Mouse (Mus musculus): ENCODE data around the gene Atp2b4. TPM values are rescaled to one million over a fixed set of nuclear protein-coding genes. Genes with fewer than 3 reads are reported as not detected.

Atp2b4 gene
- polyA plus RNA-seq, 1 experiment from 2014 or later = 12.7 TPM

DNA sequence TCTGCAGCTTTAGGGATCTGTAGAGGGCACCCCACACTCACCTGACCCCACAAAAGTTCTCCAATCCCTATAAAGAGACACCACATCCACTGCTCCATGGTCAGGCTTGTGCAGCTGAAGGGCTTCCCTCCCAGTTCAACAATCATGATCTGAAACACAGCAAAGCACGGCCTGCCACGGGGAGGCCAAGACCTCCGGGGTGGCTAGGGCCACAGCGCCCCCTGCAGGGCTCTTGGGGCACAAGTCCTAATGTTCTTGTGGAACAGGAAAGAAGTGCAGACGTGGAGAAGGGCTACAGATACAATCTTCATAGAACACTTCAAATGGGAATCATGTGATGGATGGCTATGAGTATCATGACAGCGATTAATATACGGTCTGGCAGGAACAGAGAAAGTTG is 84.4 kb downstream of the Atp2b4 start:
- Histone ChIP-seq H3K4me1 (ENCODE audit: insufficient read depth) (no peaks in the 10 kb centered on the region; the same call in 1 of the 2 replicates), H3K36me3 (ENCODE audit: insufficient read depth) (peaks cover 9% of the 10 kb centered on the region), H3K4me2 (no peak overlapping the region), H3K27me3 (ENCODE audit: insufficient read depth, low read length) (no peaks in the 10 kb centered on the region), H3K4me3 (ENCODE audit: low read depth, low read length) (no peak overlapping the region), H3K9ac (no peak overlapping the region), H3K9me3 (ENCODE audit: low read depth, low read length) (no peaks in the 10 kb centered on the region), H3K27ac (ENCODE audit: low read depth) (no peak overlapping the region)
- 24% methylated on average over 7 of the region's 7 CpGs for WGBS
- ATAC-seq (ENCODE audit: insufficient read depth) = no peak
- peak; percentile 67 for DNase-seq
- peak; percentile 70 for TF ChIP-seq CTCF (IDR thresholded peaks at IDR 0.05; ENCODE audit: low read depth)

DNA sequence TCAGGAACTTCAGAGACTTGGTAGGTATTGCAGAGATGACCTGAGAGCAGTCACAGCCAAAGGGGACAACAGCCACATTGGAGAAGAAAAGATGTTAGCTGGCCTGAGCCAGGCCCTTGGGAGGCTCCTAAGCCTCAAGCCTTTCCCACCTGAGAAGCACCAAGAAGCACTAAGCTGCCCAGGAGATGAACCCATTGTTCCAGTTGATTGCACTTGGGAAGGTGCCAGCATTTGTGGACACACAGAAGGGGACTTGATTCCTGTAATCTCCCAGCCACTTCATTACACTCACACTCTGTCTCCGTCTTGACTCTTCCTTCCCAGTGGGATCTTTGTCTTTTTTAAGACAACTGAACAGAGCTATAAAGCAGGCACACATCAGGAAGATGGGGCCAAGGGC is 85.7 kb downstream of the Atp2b4 start:
- H3K36me3 ChIP-seq (ENCODE audit: insufficient read depth) = peaks cover 9% of the 10 kb centered on the region
- no peak for ATAC-seq (ENCODE audit: insufficient read depth)
- H3K9ac ChIP-seq = no peak overlapping the region
- TF ChIP-seq CTCF (IDR thresholded peaks at IDR 0.05; ENCODE audit: low read depth) = no peak
- no peak overlapping the region for H3K4me3 ChIP-seq (ENCODE audit: low read depth, low read length)
- peak; percentile 41 for DNase-seq
- no peaks in the 10 kb centered on the region; the same call in 1 of the 2 replicates for H3K4me1 ChIP-seq (ENCODE audit: insufficient read depth)
- H3K27ac ChIP-seq (ENCODE audit: low read depth) = no peak overlapping the region
- H3K4me2 ChIP-seq = no peak overlapping the region
- H3K9me3 ChIP-seq (ENCODE audit: low read depth, low read length) = no peaks in the 10 kb centered on the region
- 45% methylated on average over 1 of the region's 1 CpGs for WGBS
- no peaks in the 10 kb centered on the region for H3K27me3 ChIP-seq (ENCODE audit: insufficient read depth, low read length)

DNA sequence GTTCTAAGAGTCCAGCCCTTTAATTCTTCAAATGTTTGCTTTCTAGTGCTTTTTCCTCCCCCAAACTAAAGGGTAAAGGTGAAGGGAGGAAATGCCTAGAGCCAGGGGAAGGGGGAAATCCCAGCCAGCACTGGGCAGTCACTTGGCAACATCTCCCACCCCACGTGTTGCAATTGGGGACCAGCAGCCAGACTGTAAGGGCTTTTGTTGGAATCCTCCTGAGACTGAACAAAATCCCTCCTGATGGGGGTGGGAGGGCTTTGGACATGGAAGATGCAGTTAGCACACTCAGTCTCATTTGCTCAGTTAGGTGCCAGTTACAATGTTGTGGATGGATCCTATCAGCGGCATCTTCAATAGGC is 87.9 kb downstream of the Atp2b4 start:
- no peaks in the 10 kb centered on the region; the same call in 1 of the 2 replicates for H3K4me1 ChIP-seq (ENCODE audit: insufficient read depth)
- no peaks in the 10 kb centered on the region for H3K9me3 ChIP-seq (ENCODE audit: low read depth, low read length)
- no peaks in the 10 kb centered on the region for H3K27me3 ChIP-seq (ENCODE audit: insufficient read depth, low read length)
- ATAC-seq (ENCODE audit: insufficient read depth) (0 out of 2 replicates have a peak, but pooled peaks have one; percentile 22), DNase-seq (peak; percentile 47)
- TF ChIP-seq CTCF (IDR thresholded peaks at IDR 0.05; ENCODE audit: low read depth) = no peak
- 45% methylated on average over 2 of the region's 2 CpGs for WGBS
- H3K9ac ChIP-seq = no peak overlapping the region
- H3K36me3 ChIP-seq (ENCODE audit: insufficient read depth) = peaks cover 10% of the 10 kb centered on the region
- H3K27ac ChIP-seq (ENCODE audit: low read depth) = 0 out of 2 replicates have a peak overlapping the region, but pooled peaks have one; percentile 19
- H3K4me3 ChIP-seq (ENCODE audit: low read depth, low read length) = no peak overlapping the region
- no peak overlapping the region for H3K4me2 ChIP-seq

DNA sequence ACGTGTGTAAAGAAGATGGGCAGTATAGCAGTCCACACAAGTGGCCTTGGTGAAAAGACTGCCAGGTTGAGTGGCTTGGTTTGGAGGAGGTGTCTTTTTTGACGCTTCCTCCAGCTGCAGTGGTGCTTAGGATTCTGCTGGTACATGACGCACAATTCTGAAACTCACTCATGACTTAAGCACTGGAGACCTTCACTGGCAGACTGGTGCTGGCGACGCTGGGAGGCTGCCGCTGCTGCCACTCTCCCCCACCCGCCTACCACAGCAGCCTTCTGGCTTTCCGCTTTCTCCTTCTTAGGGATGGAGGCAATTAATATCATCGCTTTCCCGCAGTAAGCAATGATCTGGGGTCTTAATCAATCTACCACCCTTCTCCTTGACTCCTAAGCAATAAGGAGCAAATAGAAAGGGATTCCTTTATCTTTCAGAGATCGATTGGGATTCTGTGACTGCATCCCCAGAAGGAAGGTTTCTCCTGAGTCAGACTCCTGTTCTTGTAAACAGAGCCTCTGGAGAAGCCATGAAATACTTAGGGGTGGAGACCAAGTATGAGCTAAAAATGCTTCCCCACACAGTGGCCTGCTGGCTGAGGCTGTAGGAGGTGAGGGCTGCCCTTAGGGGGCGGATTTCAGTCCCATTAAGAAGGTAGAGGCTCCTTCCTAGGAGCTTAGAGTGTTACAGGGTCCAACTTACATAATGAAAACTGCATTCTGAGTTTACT is 88.4 kb downstream of the Atp2b4 start:
- Histone ChIP-seq H3K4me2 (no peak overlapping the region), H3K4me1 (ENCODE audit: insufficient read depth) (no peaks in the 10 kb centered on the region; the same call in 1 of the 2 replicates), H3K9me3 (ENCODE audit: low read depth, low read length) (no peaks in the 10 kb centered on the region), H3K36me3 (ENCODE audit: insufficient read depth) (peaks cover 10% of the 10 kb centered on the region), H3K27ac (ENCODE audit: low read depth) (0 out of 2 replicates have a peak overlapping the region, but pooled peaks have one; percentile 19), H3K27me3 (ENCODE audit: insufficient read depth, low read length) (no peaks in the 10 kb centered on the region), H3K4me3 (ENCODE audit: low read depth, low read length) (no peak overlapping the region), H3K9ac (no peak overlapping the region)
- ATAC-seq (ENCODE audit: insufficient read depth) (peak; percentile 65; the same call in 1 of the 2 replicates), DNase-seq (peak; percentile 38)
- TF ChIP-seq CTCF (IDR thresholded peaks at IDR 0.05; ENCODE audit: low read depth) = peak; percentile 33
- WGBS = 53% methylated on average over 12 of the region's 12 CpGs

DNA sequence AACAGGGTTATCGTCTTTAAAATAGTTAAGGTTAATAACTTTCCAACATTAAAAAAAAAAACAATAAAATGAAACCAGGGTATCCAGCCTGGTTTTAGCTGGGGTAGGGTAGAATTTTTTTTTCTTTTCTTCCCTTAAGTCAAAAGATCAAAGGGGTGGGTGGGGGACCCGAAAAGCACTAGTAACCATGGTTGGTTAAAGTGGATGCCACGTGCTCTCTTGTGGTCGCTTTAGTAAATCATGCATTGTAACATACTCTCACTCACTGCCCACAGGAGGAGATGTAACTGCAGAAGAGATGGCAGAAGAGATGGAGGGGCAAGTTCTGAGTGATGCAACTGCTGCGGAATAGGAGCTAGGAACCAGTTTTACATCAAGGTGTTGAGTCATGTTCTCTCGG is 89.5 kb downstream of the Atp2b4 start:
- no peaks in the 10 kb centered on the region for H3K9me3 ChIP-seq (ENCODE audit: low read depth, low read length)
- H3K9ac ChIP-seq = no peak overlapping the region
- no peak for TF ChIP-seq CTCF (IDR thresholded peaks at IDR 0.05; ENCODE audit: low read depth)
- H3K4me1 ChIP-seq (ENCODE audit: insufficient read depth) = no peaks in the 10 kb centered on the region; the same call in 1 of the 2 replicates
- H3K27me3 ChIP-seq (ENCODE audit: insufficient read depth, low read length) = no peaks in the 10 kb centered on the region
- DNase-seq (no peak), ATAC-seq (ENCODE audit: insufficient read depth) (no peak)
- no peak overlapping the region for H3K27ac ChIP-seq (ENCODE audit: low read depth)
- no peak overlapping the region for H3K4me2 ChIP-seq
- WGBS = 57% methylated on average over 6 of the region's 6 CpGs
- no peak overlapping the region for H3K4me3 ChIP-seq (ENCODE audit: low read depth, low read length)
- H3K36me3 ChIP-seq (ENCODE audit: insufficient read depth) = peaks cover 13% of the 10 kb centered on the region

DNA sequence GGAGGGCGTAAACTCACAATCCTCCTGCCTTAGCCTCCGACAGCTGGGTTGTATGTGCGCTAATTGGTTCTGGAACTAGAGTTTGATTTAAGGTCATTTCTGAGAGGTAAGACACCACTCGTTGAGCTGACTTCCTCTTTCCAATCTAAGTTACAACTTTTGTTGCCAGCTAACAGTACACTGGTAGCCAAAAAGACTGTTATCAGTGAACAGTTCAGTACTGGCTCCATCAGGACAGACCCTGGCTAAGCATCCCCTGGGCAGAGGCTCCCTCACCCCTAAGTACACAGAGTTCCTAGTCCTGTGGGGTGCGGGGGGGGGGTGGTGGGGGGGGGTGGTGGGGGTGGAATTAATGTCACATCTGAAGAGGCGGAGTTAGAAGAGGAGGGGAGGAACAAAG is 89.9 kb downstream of the Atp2b4 start:
- H3K9me3 ChIP-seq (ENCODE audit: low read depth, low read length) = no peaks in the 10 kb centered on the region
- H3K36me3 ChIP-seq (ENCODE audit: insufficient read depth) = peaks cover 16% of the 10 kb centered on the region
- no peak overlapping the region for H3K4me3 ChIP-seq (ENCODE audit: low read depth, low read length)
- no peak overlapping the region for H3K9ac ChIP-seq
- ATAC-seq (ENCODE audit: insufficient read depth) = no peak
- TF ChIP-seq CTCF (IDR thresholded peaks at IDR 0.05; ENCODE audit: low read depth) = no peak
- no peak overlapping the region for H3K4me2 ChIP-seq
- no peak overlapping the region for H3K27ac ChIP-seq (ENCODE audit: low read depth)
- H3K4me1 ChIP-seq (ENCODE audit: insufficient read depth) = no peaks in the 10 kb centered on the region; the same call in 1 of the 2 replicates
- WGBS = 62% methylated on average over 6 of the region's 6 CpGs
- DNase-seq = no peak
- no peaks in the 10 kb centered on the region for H3K27me3 ChIP-seq (ENCODE audit: insufficient read depth, low read length)

DNA sequence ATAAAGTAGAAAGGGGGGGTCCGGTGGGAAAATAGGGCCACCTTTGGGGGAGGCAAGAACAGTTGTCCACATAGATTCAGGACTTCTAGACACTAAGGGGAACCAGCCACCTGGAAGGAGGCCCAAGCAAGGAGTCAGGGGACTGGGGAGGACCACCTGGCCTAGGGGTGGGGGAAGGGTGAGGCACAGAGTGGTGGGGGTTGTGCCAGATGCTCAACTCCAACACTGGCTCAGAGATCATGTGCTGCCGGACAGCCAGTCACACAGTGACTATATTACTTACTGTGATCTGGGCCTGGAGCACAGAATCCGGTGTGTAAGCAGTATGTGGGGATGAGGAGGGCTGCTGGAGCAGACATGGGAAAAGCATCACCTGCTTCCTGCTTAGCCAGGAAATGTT is 91.5 kb downstream of the Atp2b4 start:
- H3K4me3 ChIP-seq (ENCODE audit: low read depth, low read length) = no peak overlapping the region
- no peaks in the 10 kb centered on the region for H3K27me3 ChIP-seq (ENCODE audit: insufficient read depth, low read length)
- no peak overlapping the region for H3K9ac ChIP-seq
- ATAC-seq (ENCODE audit: insufficient read depth) (no peak; the same call in 1 of the 2 replicates), DNase-seq (no peak)
- no peak for TF ChIP-seq CTCF (IDR thresholded peaks at IDR 0.05; ENCODE audit: low read depth)
- H3K36me3 ChIP-seq (ENCODE audit: insufficient read depth) = peaks cover 16% of the 10 kb centered on the region
- no peak overlapping the region for H3K27ac ChIP-seq (ENCODE audit: low read depth)
- H3K4me1 ChIP-seq (ENCODE audit: insufficient read depth) = no peaks in the 10 kb centered on the region; the same call in 1 of the 2 replicates
- WGBS = 58% methylated on average over 3 of the region's 3 CpGs
- H3K4me2 ChIP-seq = no peak overlapping the region
- H3K9me3 ChIP-seq (ENCODE audit: low read depth, low read length) = no peaks in the 10 kb centered on the region
